Mouse (Mus musculus): ENCODE results near the gene C1ra. TPM values are rescaled to one million over a fixed set of nuclear protein-coding genes. Genes with fewer than 3 reads are reported as not detected.
"Not testable (repeated sequence)": the region's sequence is repeated elsewhere in the genome, so short reads cannot be mapped to it uniquely, and the experiment has no call there.

C1ra gene
- total RNA-seq, 2 experiments from 2014 or later: 1.1 to 1.3 TPM

GRCm38 (mm10) chr6:124483831-124484230 lies 28.4 kb upstream of the C1ra start:
- intact Hi-C loops (cut with DNase I): not testable (repeated sequence)

GRCm38 (mm10) chr6:124484851-124485250 lies 27.4 kb upstream of the C1ra start:
- DNase-seq (ENCODE audit: low spot score in 2 of 2): no peak
- intact Hi-C loops (cut with DNase I): no loop called here

More at GRCm38 (mm10) chr6:124483831-124484230, 28.4 kb upstream of the C1ra start:
- DNase-seq (ENCODE audit: low spot score in 2 of 2): not testable (repeated sequence)

- intact Hi-C loops (cut with DNase I): no loop called here
These were observed 26.6 kb upstream of the C1ra start for GRCm38 (mm10) chr6:124485414-124486144.

GRCm38 (mm10) chr6:124487509-124487908 lies 24.7 kb upstream of the C1ra start:
- intact Hi-C loops (cut with DNase I): no loop called here
- no peak for DNase-seq (ENCODE audit: low spot score in 2 of 2)

More at GRCm38 (mm10) chr6:124485414-124486144, 26.6 kb upstream of the C1ra start:
- no peak for DNase-seq (ENCODE audit: low spot score in 2 of 2)

GRCm38 (mm10) chr6:124488952-124489351 lies 23.3 kb upstream of the C1ra start:
- intact Hi-C loops (cut with DNase I): no loop called here

GRCm38 (mm10) chr6:124491427-124491826 lies 20.8 kb upstream of the C1ra start:
- DNase-seq (ENCODE audit: low spot score in 2 of 2): no peak
- intact Hi-C loops (cut with DNase I): loop anchor here (5.0 to 10.0 kb wide), 2 partner anchors 51 to 153 kb away; partner anchors contain the start of gene C1s1

More at GRCm38 (mm10) chr6:124488952-124489351, 23.3 kb upstream of the C1ra start:
- DNase-seq (ENCODE audit: low spot score in 2 of 2): no peak

- intact Hi-C loops (cut with DNase I): loop anchor here (5.0 to 10.0 kb wide), 2 partner anchors 49 to 152 kb away; partner anchors contain the start of gene C1s1
- DNase-seq (ENCODE audit: low spot score in 2 of 2): peak; percentile 76 to 79
These were observed 19.2 kb upstream of the C1ra start, which contains the start of gene C1rl for GRCm38 (mm10) chr6:124492842-124493561. Gene C1rl, plus strand, starts transcription at chr6:124493113.

GRCm38 (mm10) chr6:124493886-124494285 lies 18.3 kb upstream of the C1ra start:
- intact Hi-C loops (cut with DNase I): loop anchor here (5.0 to 10.0 kb wide), 2 partner anchors 48 to 151 kb away; partner anchors contain the start of gene C1s1
- DNase-seq (ENCODE audit: low spot score in 2 of 2): no peak

- intact Hi-C loops (cut with DNase I): loop anchor here (10.0 kb wide), 1 partner anchor 149 kb away; no protein-coding TSS in a partner anchor
These were observed 16.2 kb upstream of the C1ra start for GRCm38 (mm10) chr6:124496054-124496453.

GRCm38 (mm10) chr6:124499914-124500566 lies 12.2 kb upstream of the C1ra start:
- DNase-seq (ENCODE audit: low spot score in 2 of 2): no peak
- intact Hi-C loops (cut with DNase I): loop anchor here (10.0 kb wide), 1 partner anchor 145 kb away; no protein-coding TSS in a partner anchor

More at GRCm38 (mm10) chr6:124496054-124496453, 16.2 kb upstream of the C1ra start:
- DNase-seq (ENCODE audit: low spot score in 2 of 2): no peak

- DNase-seq (ENCODE audit: low spot score in 2 of 2): no peak
- intact Hi-C loops (cut with DNase I): no loop called here
These were observed 10.7 kb upstream of the C1ra start for GRCm38 (mm10) chr6:124501473-124501872.

- intact Hi-C loops (cut with DNase I): no loop called here
- no peak for DNase-seq (ENCODE audit: low spot score in 2 of 2)
These were observed 10.2 kb upstream of the C1ra start for GRCm38 (mm10) chr6:124502021-124502420.

- intact Hi-C loops (cut with DNase I): no loop called here
- peak in 1 of 2 experiments; percentile 18 for DNase-seq (ENCODE audit: low spot score in 2 of 2)
These were observed 7.2 kb upstream of the C1ra start for GRCm38 (mm10) chr6:124505028-124505427.

- DNase-seq (ENCODE audit: low spot score in 2 of 2): no peak
- intact Hi-C loops (cut with DNase I): no loop called here
These were observed 5.2 kb upstream of the C1ra start for GRCm38 (mm10) chr6:124506991-124507390.

- intact Hi-C loops (cut with DNase I): no loop called here
These were observed 3.9 kb upstream of the C1ra start for GRCm38 (mm10) chr6:124508292-124508691.

GRCm38 (mm10) chr6:124509192-124509591 lies 3.0 kb upstream of the C1ra start:
- DNase-seq (ENCODE audit: low spot score in 2 of 2); intact Hi-C loops (cut with DNase I): not testable (repeated sequence)

More at GRCm38 (mm10) chr6:124508292-124508691, 3.9 kb upstream of the C1ra start:
- DNase-seq (ENCODE audit: low spot score in 2 of 2): peak; percentile 22 to 39

GRCm38 (mm10) chr6:124511936-124512335 lies 269 bp upstream of the C1ra start:
- intact Hi-C loops (cut with DNase I): no loop called here
- DNase-seq (ENCODE audit: low spot score in 2 of 2): no peak

- intact Hi-C loops (cut with DNase I); DNase-seq (ENCODE audit: low spot score in 2 of 2): not testable (repeated sequence)
These were observed 5.5 kb downstream of the C1ra start for GRCm38 (mm10) chr6:124517733-124518132.

GRCm38 (mm10) chr6:124522082-124522481 lies 9.9 kb downstream of the C1ra start:
- intact Hi-C loops (cut with DNase I): not testable (repeated sequence)
- peak; percentile 26 to 42 for DNase-seq (ENCODE audit: low spot score in 2 of 2)
